Mouse (Mus musculus) inflammation-experienced regulatory T-cells, adult 6 months (primary cell): ENCODE data around the gene Slc22a7. TPM values are rescaled to one million over a fixed set of nuclear protein-coding genes. Genes with fewer than 3 reads are reported as not detected.

Experiments
- ATAC-seq: one replicate; pipeline ENCODE4 v1.8.0; 2017
- polyA plus RNA-seq, 3 experiments: library from polyadenylated mRNA; unstranded; fragments of 100-300 nt; shearing (Covaris generic); gene quantifications; one replicate each; pipeline ENCODE4 v1.2.1; 2017

Slc22a7 gene
- polyA plus RNA-seq, 3 experiments from 2014 or later: not detected

GRCm38 (mm10) chr17:46436672-46437366 lies 1.4 kb downstream of the Slc22a7 start:
- ATAC-seq: no peak

DNA sequence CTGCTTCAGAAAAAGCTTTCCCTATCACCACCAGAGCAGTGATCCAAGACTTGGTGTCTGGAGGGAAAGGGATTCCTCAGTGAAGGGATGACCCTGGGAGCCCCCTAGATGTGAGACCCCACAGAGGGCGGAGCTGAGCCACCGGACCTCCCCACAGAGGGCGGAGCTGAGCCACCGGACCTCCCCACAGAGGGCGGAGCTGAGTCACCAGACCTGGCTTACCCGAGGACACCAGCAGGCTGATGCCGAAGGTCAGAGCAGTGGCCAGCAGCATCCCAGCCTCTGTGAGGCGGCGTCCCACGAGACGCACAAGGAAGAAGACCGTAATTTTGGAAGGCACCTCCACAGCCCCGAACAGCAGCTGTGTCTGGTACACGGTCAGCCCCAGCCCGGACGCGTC lies 4.6 kb downstream of the Slc22a7 start:
- ATAC-seq: no peak

GRCm38 (mm10) chr17:46428761-46429414 lies 9.4 kb downstream of the Slc22a7 start, which contains the start of gene Crip3:
Crip3 (plus strand) TSS chr17:46428926.
- no peak for ATAC-seq

GRCm38 (mm10) chr17:46426496-46426895 lies 11.8 kb downstream of the Slc22a7 start:
- no peak for ATAC-seq

DNA sequence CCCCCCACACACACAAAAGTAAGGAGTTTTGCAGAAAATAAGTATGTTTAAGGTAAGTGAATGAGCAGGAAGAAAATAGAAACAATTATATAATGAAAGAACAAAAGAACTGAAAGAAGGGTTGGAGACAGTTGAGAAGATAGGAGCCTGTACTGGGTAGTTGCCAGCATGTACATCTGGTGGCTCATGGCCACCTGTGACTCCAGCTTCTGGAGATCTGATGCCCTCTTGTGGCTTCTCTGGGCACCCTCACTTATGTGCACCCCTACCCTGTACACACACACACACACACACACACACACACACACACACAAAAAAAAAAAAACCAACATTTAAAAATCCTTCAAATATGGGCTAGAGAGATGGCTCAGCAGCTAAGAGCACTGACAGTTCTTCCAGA lies 18.5 kb downstream of the Slc22a7 start:
- ATAC-seq: no peak

DNA sequence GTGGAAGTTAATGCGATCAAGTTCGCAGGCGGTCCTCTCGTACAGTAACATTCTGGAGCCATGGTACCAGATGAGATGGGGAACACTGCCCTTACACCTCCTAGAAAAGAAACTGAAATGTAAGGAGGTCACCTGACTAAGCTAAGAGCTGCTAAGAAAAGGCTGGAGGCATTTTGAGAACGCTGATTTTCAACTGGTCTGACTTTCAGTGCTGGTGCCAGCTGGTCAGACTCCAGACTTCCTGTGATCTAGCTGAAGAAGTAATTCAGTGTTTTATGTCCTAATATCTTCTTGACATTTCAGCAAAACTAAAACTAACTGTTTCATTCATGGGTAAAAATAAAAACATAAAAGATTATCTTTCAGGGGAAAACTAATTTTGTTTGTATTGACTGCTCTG lies 19.6 kb downstream of the Slc22a7 start:
- no peak for ATAC-seq

GRCm38 (mm10) chr17:46408478-46408877 lies 29.8 kb downstream of the Slc22a7 start:
- ATAC-seq: no peak

- no peak for ATAC-seq
Observed at GRCm38 (mm10) chr17:46394631-46395030, 43.6 kb downstream of the Slc22a7 start.

DNA sequence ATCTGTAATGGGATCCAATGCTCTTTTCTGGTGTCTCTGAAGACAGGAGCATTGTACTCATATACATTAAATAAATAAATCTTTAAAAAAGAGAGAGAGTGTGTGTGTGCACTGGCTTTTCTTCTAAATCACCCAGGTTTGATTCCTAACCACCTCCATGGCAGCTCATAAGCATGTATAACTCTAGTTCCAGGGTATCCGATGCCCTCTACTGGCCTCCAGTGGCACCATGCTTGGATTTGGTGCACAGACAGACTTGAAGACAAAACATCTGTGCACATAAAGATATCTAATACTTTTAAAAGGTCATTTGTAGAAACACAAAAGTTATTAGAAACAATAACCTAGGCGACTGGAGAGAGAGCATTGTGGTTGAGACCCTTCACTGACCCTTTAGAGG lies 45.2 kb downstream of the Slc22a7 start:
- ATAC-seq: peak; percentile 63

DNA sequence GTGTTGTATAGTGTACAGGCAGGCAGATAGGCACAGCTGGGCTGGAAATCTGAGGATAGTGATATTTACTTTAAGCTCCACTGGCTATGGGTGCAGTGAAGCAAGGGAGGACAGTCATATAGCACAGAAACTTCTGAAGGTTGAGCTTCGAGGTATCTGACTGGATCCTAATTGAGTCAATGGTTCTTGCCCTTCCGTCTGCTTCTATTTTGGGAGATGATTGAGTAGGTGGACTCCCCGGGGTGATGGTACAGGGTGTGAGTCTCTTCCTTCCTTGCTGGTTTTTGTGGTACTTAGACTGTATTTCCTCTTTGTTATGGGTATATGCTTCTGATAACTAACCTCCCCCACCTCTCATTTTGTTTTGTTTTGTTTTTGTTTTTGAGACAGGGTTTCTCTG lies 50.1 kb downstream of the Slc22a7 start:
- ATAC-seq: peak; percentile 63

- no peak for ATAC-seq
Observed at GRCm38 (mm10) chr17:46384061-46384801, 54.0 kb downstream of the Slc22a7 start.

DNA sequence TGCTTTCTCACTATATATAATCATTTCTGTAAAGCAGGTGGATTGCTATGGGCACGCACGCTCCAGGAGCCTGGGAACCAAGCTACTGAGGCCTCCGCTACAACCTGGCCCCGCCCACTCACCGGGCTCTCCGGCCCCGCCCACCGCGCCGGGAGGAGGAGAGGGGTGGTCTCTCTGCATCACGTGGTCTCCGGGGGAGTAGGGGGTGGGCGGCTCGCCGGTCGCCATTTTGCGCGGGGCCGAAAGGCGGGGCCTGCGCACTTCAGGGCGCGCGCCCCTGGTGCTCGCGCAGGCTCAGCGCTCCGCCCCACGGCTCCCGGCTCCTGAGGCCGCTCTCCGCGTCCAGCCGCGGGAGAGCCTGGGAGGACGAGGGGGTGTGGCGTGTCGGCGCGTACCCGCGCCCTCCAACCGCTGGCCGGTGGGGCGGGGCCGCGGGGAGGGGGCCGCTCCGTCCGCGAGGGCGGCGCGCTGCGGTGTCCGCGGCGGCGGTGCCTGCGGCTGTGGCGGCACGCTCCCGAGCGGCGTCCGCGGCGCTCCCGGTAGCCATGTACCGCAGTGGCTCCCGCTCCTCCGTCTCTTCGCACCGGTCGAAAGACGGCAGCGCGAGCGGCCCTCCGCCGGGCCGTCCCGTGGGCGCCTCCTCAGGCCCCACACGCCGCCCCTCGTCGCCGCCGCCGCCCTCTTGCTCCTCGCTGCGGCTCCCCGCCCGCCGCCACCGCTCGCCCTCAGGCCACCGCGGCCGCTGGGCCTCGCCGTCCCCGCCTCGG lies 54.8 kb downstream of the Slc22a7 start, which contains the start of gene Zfp318:
Zfp318 (plus strand) TSS at position 438 of the 767 bp plus-strand sequence.
- ATAC-seq: peak; percentile 79

Other genes with a start within 250 kb of the Slc22a7 start
- 10 to 100 TPM in 1 of 3 experiments, 1 to 10 TPM in 2; 6.4 to 20.1 (median 8.2) TPM for gene Polh, start 235.8 kb downstream of the Slc22a7 start, polyA plus RNA-seq
- gene Xpo5, start 235.7 kb downstream of the Slc22a7 start, polyA plus RNA-seq: 10 to 100 TPM; 24.9 to 35.4 (median 28.8) TPM
- gene Polr1c, start 190.4 kb downstream of the Slc22a7 start, polyA plus RNA-seq: 100 to 1,000 TPM in 2 of 3 experiments, 10 to 100 TPM in 1; 76.3 to 119 (median 100) TPM
- 10 to 100 TPM; 44.2 to 58.7 (median 47.1) TPM for gene Yipf3, start 190.4 kb downstream of the Slc22a7 start, polyA plus RNA-seq
- under 1 TPM in 1 of 3 experiments, not detected in 2; 0.28 TPM for gene Lrrc73, start 184.9 kb downstream of the Slc22a7 start, polyA plus RNA-seq
- 10 to 100 TPM; 16.2 to 20.0 (median 19.1) TPM for gene Tjap1, start 155.4 kb downstream of the Slc22a7 start, polyA plus RNA-seq
- gene Dlk2, start 141.0 kb downstream of the Slc22a7 start, polyA plus RNA-seq: not detected
- gene Abcc10, start 110.1 kb downstream of the Slc22a7 start, polyA plus RNA-seq: 1 to 10 TPM; 1.8 to 3.9 (median 2.8) TPM
- 1 to 10 TPM; 2.5 to 5.7 (median 3.9) TPM for gene Zfp318, start 54.7 kb downstream of the Slc22a7 start, polyA plus RNA-seq
- not detected for gene Crip3, start 9.5 kb downstream of the Slc22a7 start, polyA plus RNA-seq
- gene Ttbk1, start 49.2 kb upstream of the Slc22a7 start, polyA plus RNA-seq: 1 to 10 TPM in 1 of 3 experiments, under 1 TPM in 2; 0.57 to 1.2 (median 0.58) TPM
- 10 to 100 TPM in 1 of 3 experiments, 1 to 10 TPM in 2; 4.6 to 17.6 (median 6.8) TPM for gene Dnph1, start 58.3 kb upstream of the Slc22a7 start, polyA plus RNA-seq
- 1 to 10 TPM in 2 of 3 experiments, under 1 TPM in 1; 0.78 to 7.5 (median 3.1) TPM for gene Cul9, start 107.9 kb upstream of the Slc22a7 start, polyA plus RNA-seq
- gene Srf, start 117.7 kb upstream of the Slc22a7 start, polyA plus RNA-seq: 10 to 100 TPM in 1 of 3 experiments, 1 to 10 TPM in 2; 4.8 to 15.7 (median 7.7) TPM
- not detected for gene Ptk7, start 191.0 kb upstream of the Slc22a7 start, polyA plus RNA-seq
- gene Klc4, start 207.6 kb upstream of the Slc22a7 start, polyA plus RNA-seq: 10 to 100 TPM in 1 of 3 experiments, 1 to 10 TPM in 2; 7.6 to 10.1 (median 9.1) TPM
- gene Mrpl2, start 207.8 kb upstream of the Slc22a7 start, polyA plus RNA-seq: 10 to 100 TPM; 59.1 to 81.9 (median 60.2) TPM
- gene Cul7, start 211.9 kb upstream of the Slc22a7 start, polyA plus RNA-seq: 1 to 10 TPM; 1.7 to 4.1 (median 2.5) TPM
- gene Rrp36, start 235.9 kb upstream of the Slc22a7 start, polyA plus RNA-seq: 10 to 100 TPM; 47.3 to 50.7 (median 47.7) TPM
- gene Mea1, start 240.3 kb upstream of the Slc22a7 start, polyA plus RNA-seq: 100 to 1,000 TPM; 162 to 181 (median 163) TPM
- gene Klhdc3, start 242.5 kb upstream of the Slc22a7 start, polyA plus RNA-seq: 10 to 100 TPM; 20.7 to 22.4 (median 21.7) TPM